In genomic region chr11:18746486-18746885, GRCm38 (mm10) we compare ENCODE assay signal across 12 mouse cellular contexts.
DNase-seq lines count a peak whose midpoint lies in the region; ATAC-seq and TF ChIP-seq lines count a peak whose summit lies in the region.
"Had no signal": no experiment of that assay in that cellular context is flagged by ENCODE, and none has a peak within 500 bp of the region (broad histone marks: within the 10 kb centered on the region; RNA-seq: fewer than 3 reads in every experiment).

No protein-coding gene starts in this region.

- H3K4me1 ChIP-seq in kidney, embryonic 14.5 days (ENCODE audit: control insufficient read depth, insufficient read depth, low read length) = peaks cover 37% of the 10 kb centered on the region
- peaks cover 56% of the 10 kb centered on the region for H3K4me1 ChIP-seq in hindbrain, embryonic 12.5 days
- peaks cover 56% of the 10 kb centered on the region for H3K4me1 ChIP-seq in neural tube, embryonic 12.5 days

- no peaks in the 10 kb centered on the region for H3K9me3 ChIP-seq in kidney, embryonic 14.5 days (ENCODE audit: control insufficient read depth, low read length)
- no peaks in the 10 kb centered on the region for H3K9me3 ChIP-seq in hindbrain, embryonic 12.5 days (replicated peaks)
- H3K9me3 ChIP-seq in neural tube, embryonic 12.5 days = no peaks in the 10 kb centered on the region
- H3K9me3 ChIP-seq: embryonic facial prominence, embryonic 13.5 days; forebrain, embryonic 12.5 days had no signal

- no peak for TF ChIP-seq CTCF in left cerebral cortex, adult 2 months (IDR thresholded peaks at IDR 0.05)

- 47% methylated on average over 5 of the region's 5 CpGs for WGBS in kidney, embryonic 14.5 days
- WGBS in hindbrain, embryonic 12.5 days = 32% methylated on average over 5 of the region's 5 CpGs
- WGBS in neural tube, embryonic 12.5 days = 16% methylated on average over 5 of the region's 5 CpGs

- no peak for DNase-seq in kidney, postnatal 10 days
- DNase-seq in R1 (ENCODE audit: low read depth, low spot score) = peak; percentile 31
- no peak for DNase-seq in thymus, postnatal 36 days
- DNase-seq in left cerebral cortex, adult 2 months (ENCODE audit: extremely low spot score in 1 of 2, low spot score in 2 of 2) = no peak
- DNase-seq: gastrocnemius, adult 2 months had no signal

- no peaks in the 10 kb centered on the region for H3K36me3 ChIP-seq in kidney, embryonic 14.5 days (ENCODE audit: control insufficient read depth, insufficient read depth, low read length)
- H3K36me3 ChIP-seq in hindbrain, embryonic 12.5 days = no peaks in the 10 kb centered on the region
- H3K36me3 ChIP-seq in neural tube, embryonic 12.5 days = no peaks in the 10 kb centered on the region
- H3K36me3 ChIP-seq: embryonic facial prominence, embryonic 13.5 days; forebrain, embryonic 12.5 days had no signal

- H3K27ac ChIP-seq in kidney, embryonic 14.5 days (ENCODE audit: low read depth, low read length) = peak overlapping the region; percentile 90
- peak overlapping the region; percentile 86 for H3K27ac ChIP-seq in hindbrain, embryonic 12.5 days
- peak overlapping the region; percentile 74; the same call in 1 of the 2 replicates for H3K27ac ChIP-seq in neural tube, embryonic 12.5 days
- H3K27ac ChIP-seq in left cerebral cortex, adult 2 months = no peak overlapping the region
- H3K27ac ChIP-seq: embryonic facial prominence, embryonic 13.5 days; forebrain, embryonic 12.5 days; gastrocnemius, adult 2 months; layer of hippocampus, adult 2 months; liver, embryonic 14.5 days had no signal

- H3K4me3 ChIP-seq in kidney, embryonic 14.5 days (ENCODE audit: low read length) = no peak overlapping the region
- no peak overlapping the region for H3K4me3 ChIP-seq in hindbrain, embryonic 12.5 days
- no peak overlapping the region for H3K4me3 ChIP-seq in neural tube, embryonic 12.5 days
- no peak overlapping the region for H3K4me3 ChIP-seq in left cerebral cortex, adult 2 months
- H3K4me3 ChIP-seq: embryonic facial prominence, embryonic 13.5 days; forebrain, embryonic 12.5 days; gastrocnemius, adult 2 months; layer of hippocampus, adult 2 months had no signal

- H3K27me3 ChIP-seq in kidney, embryonic 14.5 days (ENCODE audit: control insufficient read depth, insufficient read depth, low read length) = no peaks in the 10 kb centered on the region
- no peaks in the 10 kb centered on the region for H3K27me3 ChIP-seq in hindbrain, embryonic 12.5 days
- H3K27me3 ChIP-seq in neural tube, embryonic 12.5 days (replicated peaks) = no peaks in the 10 kb centered on the region

- ATAC-seq in kidney, embryonic 14.5 days (ENCODE audit: low FRiP score, low TSS enrichment) = no peak
- no peak for ATAC-seq in hindbrain, embryonic 12.5 days (ENCODE audit: low FRiP score)
- no peak for ATAC-seq in neural tube, embryonic 12.5 days (ENCODE audit: low FRiP score, low read depth)

- H3K4me2 ChIP-seq in kidney, embryonic 14.5 days (replicated peaks; ENCODE audit: low read depth, low read length) = no peak overlapping the region
- H3K4me2 ChIP-seq in hindbrain, embryonic 12.5 days (replicated peaks) = no peak overlapping the region
- H3K4me2 ChIP-seq in neural tube, embryonic 12.5 days (replicated peaks) = no peak overlapping the region; the same call in 1 of the 2 replicates
- H3K4me2 ChIP-seq: embryonic facial prominence, embryonic 13.5 days; forebrain, embryonic 12.5 days had no signal

- H3K9ac ChIP-seq in kidney, embryonic 14.5 days (ENCODE audit: low read depth, low read length) = no peak overlapping the region
- no peak overlapping the region for H3K9ac ChIP-seq in hindbrain, embryonic 12.5 days
- H3K9ac ChIP-seq in neural tube, embryonic 12.5 days = no peak overlapping the region
- H3K9ac ChIP-seq: embryonic facial prominence, embryonic 13.5 days; forebrain, embryonic 12.5 days; liver, embryonic 14.5 days had no signal

- intact Hi-C loops in left cerebral cortex, adult 2 months (cut with DNase I) = no loop called here
